Mouse (Mus musculus): ENCODE results near the gene Slc11a1.

Slc11a1 gene

GRCm38 (mm10) chr1:74353453-74354229 is 21.4 kb upstream of the Slc11a1 start:
- DNase-seq (ENCODE audit: low read depth, low spot score) = peak; percentile 62

GRCm38 (mm10) chr1:74357531-74357930 is 17.5 kb upstream of the Slc11a1 start:
- DNase-seq (ENCODE audit: low read depth, low spot score) = peak; percentile 74

- DNase-seq (ENCODE audit: low read depth, low spot score) = no peak
These were observed 15.0 kb upstream of the Slc11a1 start for GRCm38 (mm10) chr1:74359952-74360517.

- peak; percentile 95 for DNase-seq (ENCODE audit: low read depth, low spot score)
These were observed 13.2 kb upstream of the Slc11a1 start, which contains the start of gene Catip for GRCm38 (mm10) chr1:74361812-74362211. Catip (plus strand) TSS chr1:74362108.

- no peak for DNase-seq (ENCODE audit: low read depth, low spot score)
These were observed 12.4 kb upstream of the Slc11a1 start for GRCm38 (mm10) chr1:74362325-74363229.

GRCm38 (mm10) chr1:74363437-74363836 is 11.6 kb upstream of the Slc11a1 start:
- DNase-seq (ENCODE audit: low read depth, low spot score) = no peak

- DNase-seq (ENCODE audit: low read depth, low spot score) = peak; percentile 58
These were observed 10.7 kb upstream of the Slc11a1 start for GRCm38 (mm10) chr1:74364270-74364669.

GRCm38 (mm10) chr1:74367886-74368645 is 6.9 kb upstream of the Slc11a1 start:
- DNase-seq (ENCODE audit: low read depth, low spot score) = peak; percentile 63

- DNase-seq (ENCODE audit: low read depth, low spot score) = peak; percentile 57
These were observed 5.0 kb upstream of the Slc11a1 start for GRCm38 (mm10) chr1:74370040-74370439.

GRCm38 (mm10) chr1:74373372-74373771 is 1.6 kb upstream of the Slc11a1 start:
- DNase-seq (ENCODE audit: low read depth, low spot score) = no peak

GRCm38 (mm10) chr1:74375561-74375960 is 566 bp downstream of the Slc11a1 start:
- DNase-seq (ENCODE audit: low read depth, low spot score) = no peak

- no peak for DNase-seq (ENCODE audit: low read depth, low spot score)
These were observed 1.4 kb downstream of the Slc11a1 start for GRCm38 (mm10) chr1:74376396-74376795.

GRCm38 (mm10) chr1:74379058-74379504 is 4.1 kb downstream of the Slc11a1 start:
- DNase-seq (ENCODE audit: low read depth, low spot score) = no peak

- DNase-seq (ENCODE audit: low read depth, low spot score) = no peak
These were observed 5.5 kb downstream of the Slc11a1 start for GRCm38 (mm10) chr1:74380484-74380883.

- no peak for DNase-seq (ENCODE audit: low read depth, low spot score)
These were observed 6.6 kb downstream of the Slc11a1 start for GRCm38 (mm10) chr1:74381588-74382021.

- DNase-seq (ENCODE audit: low read depth, low spot score) = no peak
These were observed 8.4 kb downstream of the Slc11a1 start for GRCm38 (mm10) chr1:74383385-74383784.

- DNase-seq (ENCODE audit: low read depth, low spot score) = no peak
These were observed 9.5 kb downstream of the Slc11a1 start for GRCm38 (mm10) chr1:74384525-74384924.

GRCm38 (mm10) chr1:74385064-74385463 is 10.1 kb downstream of the Slc11a1 start:
- no peak for DNase-seq (ENCODE audit: low read depth, low spot score)

- peak; percentile 73 for DNase-seq (ENCODE audit: low read depth, low spot score)
These were observed 10.5 kb downstream of the Slc11a1 start for GRCm38 (mm10) chr1:74385531-74385930.

GRCm38 (mm10) chr1:74386363-74386713 is 11.3 kb downstream of the Slc11a1 start:
- no peak for DNase-seq (ENCODE audit: low read depth, low spot score)

- peak; percentile 97 for DNase-seq (ENCODE audit: low read depth, low spot score)
These were observed 11.9 kb downstream of the Slc11a1 start for GRCm38 (mm10) chr1:74386714-74387385.

Measured in ZHBTc4 (cell line).